Mouse (Mus musculus): ENCODE measurements at regions not wholly inside any gene's neighbourhood (a gene's known extent, or its start where the extent isn't known, plus 50 kb on each side); places are given as distances from the start of the nearest gene placed in this dataset.
"Not testable (repeated sequence)": the region's sequence is repeated elsewhere in the genome, so short reads cannot be mapped to it uniquely, and the experiment has no call there.

DNA sequence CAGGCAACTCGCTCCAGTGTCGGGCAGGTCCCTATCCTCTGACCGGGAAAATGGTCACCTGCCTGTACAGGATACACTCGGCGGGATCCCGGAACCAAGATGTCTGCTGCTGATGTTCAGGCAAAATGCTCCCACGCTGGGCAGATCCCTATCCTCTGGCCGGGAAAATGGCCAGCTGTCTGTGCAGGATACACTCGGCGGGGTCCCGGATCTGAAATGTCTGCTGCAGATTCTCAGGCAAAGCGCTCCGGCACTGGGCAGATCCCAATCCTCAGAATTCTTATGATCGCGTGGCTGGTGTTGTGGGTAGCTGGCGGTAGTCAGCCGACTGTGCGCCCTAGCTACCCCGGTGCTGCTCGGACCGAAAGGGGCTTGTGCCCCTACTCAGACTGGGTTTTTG lies 161.4 kb downstream of the Gm12353 start:
- not testable (repeated sequence) for H3K4me1 ChIP-seq (ENCODE audit: control insufficient read depth, insufficient read depth, low read length); H3K9me3 ChIP-seq (replicated peaks; ENCODE audit: control insufficient read depth, low read length); ATAC-seq (replicated peaks; ENCODE audit: insufficient number of reproducible peaks, low FRiP score, low TSS enrichment); H3K9ac ChIP-seq (ENCODE audit: low read depth, low read length); H3K4me3 ChIP-seq (ENCODE audit: low read depth, low read length); H3K36me3 ChIP-seq (ENCODE audit: control insufficient read depth, insufficient read depth, low read length); H3K27ac ChIP-seq (ENCODE audit: low read depth, low read length); H3K27me3 ChIP-seq (ENCODE audit: control insufficient read depth, insufficient read depth, low read length)
- WGBS (ENCODE audit: insufficient replicate concordance) = 59% methylated on average over 21 of the region's 21 CpGs
- peak overlapping the region; percentile 16; the same call in 1 of the 2 replicates for H3K4me2 ChIP-seq

Data from heart, embryonic 11.5 days (tissue).